Mouse (Mus musculus) hindbrain, embryonic 11.5 days (tissue): ENCODE measurements around the gene Areg. TPM values are rescaled to one million over a fixed set of nuclear protein-coding genes. Genes with fewer than 3 reads are reported as not detected.

Experiments
- ATAC-seq: fragments of 200-750 bp; cut with Nextera tagmentation; 2 replicates; pipeline ENCODE4 v1.8.0; 2017; ENCODE audit warnings: mild to moderate bottlenecking, moderate TSS enrichment, moderate library complexity; ENCODE audit not compliant: low FRiP score
- DNase-seq: peaks from one replicate; pipeline ENCODE4 v3.0.0-alpha.2; 2015; ENCODE audit warnings: low spot score
- H3K27ac ChIP-seq: fragments of 300-500 bp; sonication (generic); 2 replicates; pipeline ENCODE4 v1.5.1; 2014; ENCODE audit warnings: mild to moderate bottlenecking, low read depth, low read length
- H3K27me3 ChIP-seq: fragments of 300-500 bp; sonication (generic); 2 replicates; pipeline ENCODE4 v1.6.1; 2014; ENCODE audit warnings: mild to moderate bottlenecking, low read length, moderate library complexity, mixed read lengths; ENCODE audit not compliant: control insufficient read depth, insufficient read depth
- H3K36me3 ChIP-seq: fragments of 300-500 bp; sonication (generic); 2 replicates; pipeline ENCODE4 v1.6.1; 2014; ENCODE audit warnings: mild to moderate bottlenecking, low read length, moderate library complexity, mixed read lengths; ENCODE audit not compliant: control insufficient read depth, insufficient read depth
- H3K4me1 ChIP-seq: fragments of 300-500 bp; sonication (generic); replicated peaks from 2 replicates; pipeline ENCODE4 v1.6.1; 2014; ENCODE audit warnings: low read length, mixed read lengths; ENCODE audit not compliant: control insufficient read depth, insufficient read depth
- H3K4me2 ChIP-seq: fragments of 300-500 bp; sonication (generic); replicated peaks from 2 replicates; pipeline ENCODE4 v1.6.1; 2014; ENCODE audit warnings: mild to moderate bottlenecking, low read depth, low read length
- H3K4me3 ChIP-seq: fragments of 300-500 bp; sonication (generic); 2 replicates; pipeline ENCODE4 v1.5.1; 2014; ENCODE audit warnings: low read depth, low read length
- H3K9ac ChIP-seq: fragments of 300-500 bp; sonication (generic); 2 replicates; pipeline ENCODE4 v1.6.1; 2014; ENCODE audit warnings: low read depth, low read length
- H3K9me3 ChIP-seq: fragments of 300-500 bp; sonication (generic); 2 replicates; pipeline ENCODE4 v1.6.1; 2016; ENCODE audit warnings: low read length; ENCODE audit not compliant: control insufficient read depth
- WGBS: fragments of 180-500 bp; shearing (Covaris S2); extraction: QIAGEN DNeasy Blood & Tissue Kit; methylation state at CpG from one replicate; pipeline ENCODE4 v1.1.7; 2014; 5-methylcytosine and 5-hydroxymethylcytosine counted together
- polyA plus RNA-seq: library from polyadenylated mRNA; unstranded; fragments of >200 nt; fragmentation: Nextera tagmentation; extraction: Ambion mirVana; gene quantifications from 2 replicates; pipeline ENCODE4 v1.2.1, GENCODE M21; 2014

Gene Areg
- polyA plus RNA-seq, 1 experiment from 2014 or later, result not detected

- Histone ChIP-seq H3K36me3 (no peaks in the 10 kb centered on the region), H3K27me3 (peaks cover 6% of the 10 kb centered on the region; the same call in 1 of the 2 replicates), H3K4me2 (no peak overlapping the region), H3K9ac (no peak overlapping the region), H3K27ac (no peak overlapping the region), H3K4me1 (no peaks in the 10 kb centered on the region), H3K9me3 (no peaks in the 10 kb centered on the region), H3K4me3 (no peak overlapping the region)
- ATAC-seq, result no peak
- WGBS, result 94% methylated on average over 9 of the region's 9 CpGs
- DNase-seq, result no peak
These were observed 5.6 kb downstream of the Areg start for GRCm38 (mm10) chr5:91144971-91145370.

GRCm38 (mm10) chr5:91147001-91147400, 7.6 kb downstream of the Areg start:
- 83% methylated on average over 1 of the region's 1 CpGs for WGBS

DNA sequence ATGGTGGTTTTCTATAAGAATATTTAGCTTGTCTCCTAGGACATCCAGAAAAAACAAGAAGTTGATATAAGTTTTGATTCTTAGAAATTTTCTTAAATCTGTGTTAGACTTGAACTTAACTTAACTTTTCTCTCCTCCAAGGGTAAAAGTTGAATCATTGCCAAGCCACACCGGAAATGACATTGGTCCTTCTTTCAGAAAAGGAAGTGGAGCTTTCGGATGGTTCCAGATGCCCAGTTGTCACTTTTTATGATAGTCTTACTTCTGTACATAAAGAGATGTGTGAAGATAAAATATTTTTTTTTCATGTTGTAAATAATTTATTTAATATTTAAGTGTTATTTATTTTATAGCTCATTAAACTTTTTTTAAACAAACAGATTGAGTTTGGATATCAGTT, 8.7 kb downstream of the Areg start:
- WGBS, result 96% methylated on average over 2 of the region's 2 CpGs
- no peaks in the 10 kb centered on the region for H3K36me3 ChIP-seq
- H3K4me1 ChIP-seq, result no peaks in the 10 kb centered on the region
- H3K27me3 ChIP-seq, result no peaks in the 10 kb centered on the region
- no peak overlapping the region for H3K9ac ChIP-seq
- no peak overlapping the region for H3K4me2 ChIP-seq
- no peaks in the 10 kb centered on the region for H3K9me3 ChIP-seq
- DNase-seq (no peak), ATAC-seq (no peak)
- no peak overlapping the region for H3K27ac ChIP-seq
- H3K4me3 ChIP-seq, result no peak overlapping the region

More at GRCm38 (mm10) chr5:91147001-91147400, 7.6 kb downstream of the Areg start:
- no peak overlapping the region for H3K4me3 ChIP-seq
- H3K36me3 ChIP-seq, result no peaks in the 10 kb centered on the region
- H3K4me2 ChIP-seq, result no peak overlapping the region
- no peaks in the 10 kb centered on the region for H3K4me1 ChIP-seq
- no peak overlapping the region for H3K27ac ChIP-seq
- DNase-seq, result no peak
- no peaks in the 10 kb centered on the region for H3K9me3 ChIP-seq
- H3K9ac ChIP-seq, result no peak overlapping the region
- no peaks in the 10 kb centered on the region for H3K27me3 ChIP-seq
- no peak for ATAC-seq

GRCm38 (mm10) chr5:91156677-91157076, 17.3 kb downstream of the Areg start:
- no peaks in the 10 kb centered on the region for H3K9me3 ChIP-seq
- DNase-seq (no peak), ATAC-seq (no peak)
- H3K27me3 ChIP-seq, result no peaks in the 10 kb centered on the region
- no peaks in the 10 kb centered on the region for H3K36me3 ChIP-seq
- no peak overlapping the region for H3K9ac ChIP-seq
- H3K4me1 ChIP-seq, result no peaks in the 10 kb centered on the region
- H3K4me3 ChIP-seq, result no peak overlapping the region
- no peak overlapping the region for H3K27ac ChIP-seq
- whole genome bisulfite sequencing, result 87% methylated on average over 8 of the region's 8 CpGs
- no peak overlapping the region for H3K4me2 ChIP-seq

DNA sequence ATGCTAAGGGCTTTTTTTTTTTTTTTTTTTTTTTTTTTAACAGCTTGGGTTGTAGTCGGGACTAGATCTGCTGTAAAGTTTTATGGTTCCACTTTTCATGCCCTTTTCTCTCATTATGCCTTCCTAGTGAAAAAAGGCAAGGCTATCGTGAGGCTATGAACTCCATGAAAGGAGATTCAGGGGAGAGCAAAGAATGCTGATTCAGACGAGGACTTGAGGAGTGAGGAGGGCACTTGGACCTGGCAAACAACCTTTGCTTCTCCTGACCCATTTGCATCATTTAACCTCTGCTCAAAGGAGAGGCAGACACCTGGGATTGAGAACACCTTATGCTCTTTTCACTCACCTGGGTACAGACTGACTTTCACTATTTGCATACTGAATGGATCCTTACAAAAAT, 17.8 kb downstream of the Areg start:
- ATAC-seq (no peak), DNase-seq (no peak)
- no peak overlapping the region for H3K4me2 ChIP-seq
- WGBS, result 60% methylated on average over 3 of the region's 3 CpGs
- no peaks in the 10 kb centered on the region for H3K4me1 ChIP-seq
- H3K9me3 ChIP-seq, result no peaks in the 10 kb centered on the region
- H3K27ac ChIP-seq, result no peak overlapping the region
- no peaks in the 10 kb centered on the region for H3K27me3 ChIP-seq
- H3K4me3 ChIP-seq, result no peak overlapping the region
- H3K36me3 ChIP-seq, result no peaks in the 10 kb centered on the region
- no peak overlapping the region for H3K9ac ChIP-seq

- WGBS, result 89% methylated on average over 4 of the region's 4 CpGs
- no peak overlapping the region for H3K4me2 ChIP-seq
These were observed 23.4 kb downstream of the Areg start for GRCm38 (mm10) chr5:91162787-91163186.

GRCm38 (mm10) chr5:91166601-91167000, 27.2 kb downstream of the Areg start:
- no peaks in the 10 kb centered on the region for H3K4me1 ChIP-seq
- no peak for DNase-seq
- H3K9me3 ChIP-seq, result no peaks in the 10 kb centered on the region
- no peak overlapping the region for H3K27ac ChIP-seq
- H3K4me3 ChIP-seq, result no peak overlapping the region
- no peak overlapping the region for H3K4me2 ChIP-seq
- H3K9ac ChIP-seq, result no peak overlapping the region
- no peaks in the 10 kb centered on the region for H3K27me3 ChIP-seq
- 91% methylated on average over 5 of the region's 5 CpGs for WGBS
- no peaks in the 10 kb centered on the region for H3K36me3 ChIP-seq
- ATAC-seq, result no peak

More at GRCm38 (mm10) chr5:91162787-91163186, 23.4 kb downstream of the Areg start:
- no peaks in the 10 kb centered on the region for H3K27me3 ChIP-seq
- H3K4me3 ChIP-seq, result no peak overlapping the region
- no peak overlapping the region for H3K9ac ChIP-seq
- ATAC-seq (no peak), DNase-seq (no peak)
- H3K36me3 ChIP-seq, result no peaks in the 10 kb centered on the region
- no peaks in the 10 kb centered on the region for H3K9me3 ChIP-seq
- no peak overlapping the region for H3K27ac ChIP-seq
- no peaks in the 10 kb centered on the region for H3K4me1 ChIP-seq

DNA sequence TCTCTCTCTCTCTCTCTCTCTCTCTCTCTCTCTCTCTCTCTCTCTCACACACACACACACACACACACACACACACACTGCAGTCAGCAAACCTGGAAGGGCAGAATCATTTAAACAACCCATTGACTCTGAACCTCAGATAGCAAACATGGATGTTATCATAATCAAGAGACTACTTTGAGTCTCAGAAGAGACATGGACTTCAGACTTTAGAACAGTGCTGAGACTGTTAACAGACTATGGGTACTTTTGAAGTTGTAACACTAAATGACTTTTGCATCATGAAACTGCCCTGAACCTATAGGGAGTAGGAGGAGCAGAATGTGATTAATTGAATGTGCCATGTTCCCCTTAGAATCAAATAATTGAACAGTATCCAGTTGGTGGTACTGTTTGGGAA, 37.0 kb downstream of the Areg start:
- no peaks in the 10 kb centered on the region for H3K27me3 ChIP-seq
- H3K4me1 ChIP-seq, result no peaks in the 10 kb centered on the region
- H3K4me2 ChIP-seq, result no peak overlapping the region
- no peak for ATAC-seq
- no peak for DNase-seq
- no peak overlapping the region for H3K9ac ChIP-seq
- H3K9me3 ChIP-seq, result no peaks in the 10 kb centered on the region
- no peak overlapping the region for H3K27ac ChIP-seq
- no peak overlapping the region for H3K4me3 ChIP-seq
- H3K36me3 ChIP-seq, result no peaks in the 10 kb centered on the region

DNA sequence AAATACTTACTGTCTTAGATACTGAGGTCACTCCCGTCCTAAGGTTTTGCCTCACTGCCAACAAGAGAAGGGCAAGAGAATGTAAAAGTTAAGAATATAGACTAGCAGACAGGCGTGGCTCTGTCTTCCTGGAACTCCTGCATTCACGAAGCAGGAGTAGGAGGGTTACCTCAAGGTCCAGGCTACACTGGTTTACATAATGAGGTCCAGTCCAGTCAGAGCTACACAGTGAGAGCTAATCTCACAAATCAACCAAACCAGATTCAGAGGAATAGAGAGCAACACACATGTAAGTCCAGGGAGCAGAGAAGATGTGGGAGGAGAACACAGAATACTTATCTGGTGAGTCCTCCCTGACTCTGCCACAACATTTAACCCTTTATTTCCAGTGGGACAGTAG, 55.2 kb downstream of the Areg start:
- Histone ChIP-seq H3K4me3 (no peak overlapping the region), H3K4me2 (no peak overlapping the region), H3K9ac (no peak overlapping the region), H3K4me1 (no peaks in the 10 kb centered on the region), H3K9me3 (no peaks in the 10 kb centered on the region), H3K27ac (no peak overlapping the region), H3K36me3 (no peaks in the 10 kb centered on the region), H3K27me3 (no peaks in the 10 kb centered on the region)
- ATAC-seq (no peak), DNase-seq (no peak)
- WGBS, result 74% methylated on average over 3 of the region's 3 CpGs
